Mouse (Mus musculus): ENCODE results near the gene Dab1.
A peak's percentile ranks its signal among the peaks of the same experiment; 100 is the strongest.

Dab1 gene

DNA sequence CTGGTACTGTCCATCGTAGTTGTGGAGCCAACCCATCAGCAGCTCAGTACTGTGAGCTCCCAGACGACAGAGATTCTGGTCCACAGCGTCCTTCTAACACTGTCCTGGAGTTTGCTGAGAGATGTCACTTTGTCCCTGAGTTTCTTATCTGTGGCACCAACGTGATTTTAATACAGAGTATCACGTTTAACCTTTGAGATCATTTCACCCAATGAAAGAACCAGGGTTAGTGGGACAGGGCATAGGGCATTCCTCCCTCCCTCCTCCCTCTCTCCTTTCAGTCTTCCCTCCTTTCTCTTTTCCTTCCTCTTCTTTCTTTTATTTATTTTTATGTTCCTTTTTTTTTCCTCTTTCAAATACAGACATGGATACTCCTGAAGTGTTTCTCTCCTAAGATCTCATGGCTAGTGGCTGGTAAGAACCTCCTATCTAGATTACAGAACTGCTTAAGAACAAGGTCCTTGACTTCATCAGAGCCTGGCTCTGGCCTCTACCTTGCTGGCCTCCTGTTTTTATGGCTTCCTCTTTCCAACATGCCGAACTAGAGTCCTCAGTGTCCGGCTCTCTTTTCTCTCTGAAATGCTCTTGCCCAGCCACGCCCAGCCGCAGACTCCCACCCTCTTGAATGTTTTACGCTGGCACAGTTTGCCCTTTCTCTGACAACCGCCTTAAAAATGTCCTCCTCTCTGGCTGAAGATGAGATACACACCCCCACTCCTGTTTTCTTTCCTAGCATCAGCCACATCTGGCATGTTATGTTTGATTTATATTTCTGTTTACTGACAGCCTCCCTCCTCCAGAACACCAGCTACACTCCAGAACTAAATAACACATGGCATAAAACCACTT lies 844.0 kb downstream of the Dab1 start:
- no peak for DNase-seq

DNA sequence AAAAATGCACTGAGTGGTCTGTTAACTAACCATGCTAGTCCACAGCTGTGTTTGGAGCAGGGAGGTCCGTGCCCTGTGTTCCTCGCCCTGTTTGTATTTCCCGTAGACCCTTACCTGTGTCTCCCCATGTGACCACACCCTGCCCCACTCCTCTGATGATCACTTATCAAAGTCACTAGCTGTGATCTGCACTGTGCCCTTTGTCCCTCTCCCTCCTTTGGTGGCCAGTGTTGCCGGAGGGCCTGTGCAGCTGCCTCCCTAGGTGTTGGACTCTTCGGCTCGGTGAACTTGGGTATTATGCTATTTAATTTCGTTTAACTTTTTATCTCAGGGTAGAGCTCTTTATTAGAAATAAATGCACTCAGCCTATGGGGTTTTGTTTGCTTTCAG lies 844.6 kb downstream of the Dab1 start:
- DNase-seq, result no peak

DNA sequence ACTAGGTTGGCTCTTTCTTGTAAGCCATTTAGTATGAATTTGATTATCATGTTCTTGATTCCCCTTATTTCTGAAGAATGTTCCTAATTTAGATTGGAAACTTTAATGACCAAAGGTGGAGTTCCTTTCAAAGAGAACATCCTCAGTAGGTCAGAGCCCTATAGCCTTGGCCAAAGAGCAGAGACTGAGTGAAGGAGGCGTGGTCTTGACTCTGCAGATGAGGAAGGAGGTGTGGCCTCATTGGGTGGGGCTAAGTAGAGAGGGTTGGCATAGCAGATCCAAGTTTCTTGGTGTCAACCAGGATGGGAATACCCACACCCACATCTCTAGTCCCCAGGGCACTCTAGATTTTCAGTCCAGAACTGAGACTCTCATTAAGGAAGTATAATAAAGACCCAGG lies 846.4 kb downstream of the Dab1 start:
- DNase-seq, result peak; percentile 42

DNA sequence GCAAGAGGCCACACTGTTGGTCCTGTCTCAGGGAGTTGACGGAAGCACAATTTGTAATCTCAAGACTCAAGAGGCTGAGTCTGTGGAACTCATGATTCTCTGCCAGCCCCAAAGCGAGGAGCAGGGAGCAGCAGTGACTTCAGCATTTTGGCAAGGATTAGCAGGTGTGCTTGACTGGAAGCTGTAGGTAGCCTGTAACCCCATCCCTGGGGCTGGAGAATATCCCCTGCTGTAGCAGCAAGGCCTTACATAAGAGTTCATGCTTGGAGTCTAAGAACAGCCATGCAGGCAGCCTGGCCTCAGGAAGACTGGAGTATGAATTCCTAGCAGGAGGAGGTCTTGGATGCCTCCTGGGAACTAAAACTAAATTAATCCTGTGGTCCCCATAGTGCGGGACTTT lies 849.5 kb downstream of the Dab1 start:
- peak; percentile 81 for DNase-seq

DNA sequence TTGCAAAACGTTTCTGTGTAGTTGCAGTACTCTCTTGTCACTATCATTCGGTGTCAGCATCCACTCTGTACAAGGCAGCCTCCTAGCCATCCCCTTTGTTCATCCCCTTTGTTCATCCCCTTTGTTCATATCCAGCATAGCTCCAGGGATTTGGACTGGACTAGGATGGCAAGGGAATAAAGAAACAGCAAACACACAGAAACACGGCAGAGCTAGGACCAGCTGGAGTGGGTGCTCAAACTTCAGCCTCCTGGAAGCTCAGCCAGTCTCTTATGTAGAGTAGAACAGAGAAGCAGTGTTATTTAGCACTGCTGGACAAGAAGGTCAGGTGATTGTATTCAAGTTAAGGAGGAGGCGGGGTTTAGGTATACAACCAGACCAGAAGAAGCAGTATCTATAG lies 853.8 kb downstream of the Dab1 start:
- no peak for DNase-seq

DNA sequence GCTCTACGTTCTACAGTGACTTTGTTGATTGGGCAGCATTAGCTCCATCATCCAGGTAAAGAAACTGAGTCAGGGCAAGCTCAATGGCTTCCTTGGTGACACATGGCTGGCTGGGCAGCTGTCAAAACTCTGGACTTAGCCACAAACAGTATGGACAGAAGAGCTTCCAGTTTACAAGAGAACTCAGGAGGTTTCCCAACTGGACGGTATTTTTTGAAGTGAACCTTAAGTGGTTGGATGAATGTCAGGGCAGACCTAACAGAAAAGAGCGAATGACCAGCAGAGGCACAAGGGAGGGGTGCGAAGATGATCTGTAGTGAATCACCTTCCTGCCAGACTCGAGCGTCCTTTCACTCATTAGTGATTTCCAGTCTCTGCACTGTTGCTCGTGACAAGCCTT lies 857.7 kb downstream of the Dab1 start:
- no peak for DNase-seq

DNA sequence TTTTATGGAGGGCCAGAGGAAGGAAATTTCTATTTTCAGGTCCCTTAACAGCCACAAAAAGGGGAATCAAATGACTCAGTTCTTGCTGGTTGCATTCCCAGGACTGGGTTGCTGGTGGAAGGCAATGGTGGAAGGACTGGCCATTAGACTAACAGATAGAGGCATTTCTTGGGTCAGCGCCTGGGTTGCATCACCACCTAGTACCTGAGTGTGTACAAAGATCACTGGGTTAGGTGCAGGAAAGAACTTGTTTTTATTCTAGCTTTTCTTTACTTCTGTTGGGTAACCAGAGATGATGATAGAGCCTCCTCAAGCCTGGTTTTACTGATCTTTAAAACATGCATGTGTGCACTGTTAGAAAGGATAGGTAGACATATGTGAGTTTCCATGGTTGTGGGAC lies 864.8 kb downstream of the Dab1 start:
- DNase-seq, result no peak

DNA sequence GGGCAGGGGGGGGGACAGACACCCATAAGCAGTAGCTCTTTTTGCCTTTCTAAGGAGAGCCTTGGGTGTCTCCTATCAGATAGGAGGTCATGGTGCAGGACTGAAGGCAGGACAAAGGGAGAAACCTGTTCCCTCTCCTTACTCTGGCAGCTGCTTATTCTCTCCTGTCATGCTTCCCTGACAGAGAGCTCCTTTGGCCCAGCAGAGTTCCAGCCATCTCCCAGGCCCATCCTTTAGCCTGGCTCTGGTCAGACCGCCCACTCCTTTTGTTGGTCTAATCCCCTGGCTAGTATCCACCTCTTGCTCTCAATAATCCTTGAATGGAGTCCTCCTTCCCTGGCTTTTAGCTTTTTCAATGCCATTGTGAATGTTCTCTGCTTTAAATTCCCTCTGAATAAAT lies 878.1 kb downstream of the Dab1 start:
- DNase-seq, result no peak

DNA sequence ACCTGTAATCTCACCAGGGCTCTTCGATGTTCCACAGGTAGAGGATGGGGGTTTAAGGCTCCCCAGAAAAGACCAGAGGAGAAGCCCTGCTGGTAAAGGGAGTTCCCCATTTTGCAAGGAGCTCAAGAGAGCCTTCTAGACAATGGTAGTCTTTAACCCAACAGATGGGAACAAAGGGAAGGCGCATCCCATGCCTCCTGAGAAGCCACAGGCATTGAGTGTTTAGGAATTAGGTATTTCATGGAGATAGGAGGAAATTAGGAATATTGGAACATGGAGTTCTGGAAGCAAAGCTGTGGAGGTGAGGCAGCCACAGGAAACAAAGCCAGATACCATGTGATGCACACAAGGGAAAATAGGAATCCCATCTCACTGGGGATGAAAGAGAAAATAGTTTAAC lies 881.0 kb downstream of the Dab1 start:
- DNase-seq, result no peak

DNA sequence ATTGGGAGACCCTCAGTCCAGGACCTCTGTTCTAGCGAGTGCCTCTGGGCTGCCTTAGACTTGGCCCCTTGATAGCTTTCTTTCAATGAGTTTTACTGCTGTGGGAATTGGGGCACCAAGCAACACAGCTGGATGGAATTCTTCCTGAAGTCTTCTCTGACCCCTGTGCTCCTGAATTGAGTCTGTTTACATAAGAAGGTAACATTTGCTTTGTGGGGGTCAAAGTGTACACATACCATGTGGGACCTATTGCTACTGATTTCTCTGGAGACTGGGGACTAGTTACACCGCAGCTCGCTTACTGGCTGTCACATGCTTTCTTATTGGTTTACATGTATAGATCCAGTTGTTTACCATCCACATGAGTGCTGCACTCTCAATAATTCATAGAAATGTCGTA lies 881.5 kb downstream of the Dab1 start:
- DNase-seq, result no peak

DNA sequence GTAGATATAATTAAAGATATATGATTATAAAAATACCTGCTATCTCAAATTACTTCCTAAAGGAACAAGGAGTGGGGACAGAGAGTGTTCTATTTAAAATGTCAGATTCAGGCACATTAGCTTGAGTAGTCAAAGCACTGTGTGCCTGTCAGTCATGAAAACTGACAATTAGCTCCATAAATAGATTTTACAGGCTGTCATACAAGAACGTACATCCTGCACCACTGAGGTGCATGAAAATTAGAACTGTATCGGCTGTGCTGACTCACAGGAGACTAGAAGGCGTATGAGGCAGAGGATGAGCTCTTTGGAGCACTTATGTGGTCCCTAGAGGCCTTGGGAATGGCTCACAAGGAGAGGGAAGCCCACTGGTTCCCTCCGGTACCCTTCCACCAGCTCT lies 882.1 kb downstream of the Dab1 start:
- DNase-seq, result no peak

DNA sequence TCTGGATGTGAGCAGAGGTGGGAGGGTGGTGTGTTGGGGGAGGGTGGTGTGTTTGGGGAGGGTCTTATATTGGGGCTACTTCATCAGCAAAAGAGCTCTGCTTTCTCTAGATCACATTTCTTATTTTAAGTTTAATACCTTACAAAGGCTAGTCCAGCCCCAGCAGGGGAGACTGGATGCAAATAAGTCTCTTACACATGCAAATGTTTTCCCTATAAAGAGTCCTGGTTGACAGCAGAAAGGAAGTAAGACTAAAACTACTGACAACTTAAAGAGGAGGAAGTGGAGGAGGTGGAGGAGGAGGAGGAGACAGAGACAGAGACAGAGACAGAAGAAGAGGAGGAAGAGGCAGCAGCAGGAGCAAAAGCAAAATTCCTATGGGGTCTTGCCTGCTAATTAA lies 885.8 kb downstream of the Dab1 start:
- DNase-seq, result no peak

DNA sequence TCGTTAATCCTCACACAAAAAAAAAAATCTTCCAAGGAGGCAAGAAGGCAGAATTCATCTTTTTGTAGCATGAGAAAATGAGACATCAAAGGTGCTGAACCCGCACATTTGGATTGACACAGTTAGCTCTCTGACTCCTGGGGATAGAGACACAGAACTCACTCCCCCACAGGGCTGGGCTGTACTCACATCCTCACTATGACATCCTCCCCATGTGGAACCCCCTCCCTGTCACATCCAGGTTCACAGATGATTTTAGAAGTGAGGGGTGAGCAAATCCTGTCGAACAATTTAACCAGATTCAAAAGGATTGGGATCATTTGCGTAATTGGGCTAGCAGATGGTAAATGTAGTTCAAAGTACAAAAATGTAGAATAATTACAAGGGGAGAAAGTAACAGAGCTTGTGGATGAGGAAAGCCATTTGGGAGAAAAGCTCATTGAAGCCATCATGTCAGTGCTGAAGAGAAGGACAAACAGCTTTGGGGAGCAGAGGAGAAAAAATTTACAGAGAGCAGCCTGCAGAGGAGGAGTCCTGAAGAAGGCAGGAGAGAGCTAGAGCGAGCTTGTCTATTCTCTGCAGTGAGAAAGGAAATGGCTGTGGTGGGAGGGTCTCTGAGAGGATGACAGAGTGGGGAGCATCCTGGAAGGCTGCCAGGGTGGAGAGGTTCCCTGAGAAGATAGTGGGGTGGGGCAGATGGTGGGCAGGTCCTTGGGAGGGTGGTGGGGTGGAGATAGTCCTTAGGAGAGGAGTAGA lies 890.2 kb downstream of the Dab1 start:
- DNase-seq, result no peak

DNA sequence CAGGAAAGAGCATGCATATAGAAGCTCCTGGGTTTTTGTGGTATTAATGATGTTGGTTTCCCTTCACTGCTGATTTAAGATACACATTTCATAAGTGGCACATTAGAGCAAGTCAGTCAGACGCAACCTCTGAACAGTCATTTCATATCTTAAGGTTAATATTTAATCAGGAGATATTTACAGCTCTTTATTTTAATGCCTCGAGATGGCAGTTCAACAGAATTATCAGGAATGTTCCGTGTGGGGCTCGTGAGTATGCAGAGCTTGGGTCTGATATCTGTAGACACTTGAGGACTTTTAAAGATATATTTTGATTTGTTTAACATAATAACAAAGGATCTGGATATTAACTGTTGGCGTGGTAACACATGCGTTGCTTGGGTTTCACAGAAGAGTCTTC lies 892.7 kb downstream of the Dab1 start:
- no peak for DNase-seq

DNA sequence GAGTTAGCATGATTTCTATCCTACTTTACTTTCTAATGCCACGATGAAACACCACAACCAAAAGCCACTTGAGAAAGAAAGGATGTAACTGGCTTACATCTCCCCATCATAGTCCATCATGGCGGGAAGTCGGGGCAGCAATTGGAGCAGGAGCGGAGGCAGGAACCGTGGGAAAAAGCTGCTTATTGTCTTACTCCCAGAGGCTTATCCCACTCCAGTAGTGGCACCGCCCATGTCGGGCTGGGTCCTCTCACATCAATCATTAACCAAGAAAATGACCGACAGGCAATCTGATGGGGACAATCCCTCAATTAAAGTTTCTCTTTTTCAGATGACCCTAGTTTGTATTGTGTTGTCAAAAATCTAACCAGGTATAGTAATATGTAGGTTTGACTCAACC lies 893.4 kb downstream of the Dab1 start:
- no peak for DNase-seq

DNA sequence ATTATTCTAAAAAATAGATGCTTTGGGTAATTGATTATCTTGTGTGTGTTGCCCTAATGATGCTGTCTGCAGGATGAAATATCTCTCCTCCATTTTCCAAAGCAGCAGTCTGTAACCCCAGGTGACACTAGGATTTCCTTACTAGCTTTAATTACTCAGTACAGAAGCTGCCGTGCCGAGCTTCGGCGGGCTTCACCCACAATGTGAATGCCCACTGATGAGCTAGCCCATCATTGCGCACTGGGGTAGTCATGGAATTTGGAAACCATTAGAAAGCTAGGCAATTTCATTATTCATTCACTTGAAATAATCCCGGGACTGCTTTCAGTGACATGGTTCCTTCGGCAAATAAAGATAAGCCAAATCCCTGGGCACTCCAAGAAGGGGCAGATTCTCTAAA lies 894.5 kb downstream of the Dab1 start:
- no peak for DNase-seq

DNA sequence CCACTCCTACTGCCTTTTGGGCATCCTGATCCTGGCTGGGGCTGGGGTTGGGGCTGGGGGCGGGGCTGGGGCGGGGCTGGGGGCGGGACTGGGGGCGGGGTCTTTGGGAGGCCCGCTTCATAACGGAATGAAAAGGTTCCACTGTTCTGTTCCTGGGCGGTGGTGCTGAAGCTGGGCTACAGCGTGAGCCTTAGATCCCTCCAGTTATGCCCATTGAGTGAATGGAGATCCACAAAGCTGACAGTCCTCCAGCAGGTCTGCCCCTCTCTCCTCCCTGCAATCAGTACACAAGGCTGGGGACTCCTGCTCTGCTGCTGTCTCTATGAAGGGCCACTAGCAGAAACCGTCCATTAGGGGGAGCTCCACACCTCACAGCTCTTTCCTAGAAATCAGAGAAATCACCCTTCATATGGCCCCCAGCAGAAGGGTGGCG lies 895.4 kb downstream of the Dab1 start:
- no peak for DNase-seq

DNA sequence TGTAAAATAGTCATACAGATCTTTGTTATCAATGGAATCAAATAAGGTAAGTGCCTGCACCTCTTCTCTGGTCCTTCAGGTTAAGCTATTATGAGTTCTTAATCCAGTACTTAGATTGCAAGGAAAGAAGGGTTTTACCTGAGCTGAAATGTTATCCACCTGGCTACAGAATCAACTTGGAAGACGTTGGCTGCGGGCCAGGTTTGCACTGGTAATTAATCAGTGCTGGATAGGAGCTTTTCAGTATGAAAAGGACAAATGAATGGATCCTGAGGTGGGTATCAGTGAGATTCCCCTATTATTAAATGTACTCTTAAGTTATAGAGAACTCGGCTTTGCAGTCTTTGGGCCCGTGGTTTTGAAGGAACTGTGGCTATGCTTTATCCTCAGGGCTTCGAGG lies 896.5 kb downstream of the Dab1 start:
- no peak for DNase-seq

DNA sequence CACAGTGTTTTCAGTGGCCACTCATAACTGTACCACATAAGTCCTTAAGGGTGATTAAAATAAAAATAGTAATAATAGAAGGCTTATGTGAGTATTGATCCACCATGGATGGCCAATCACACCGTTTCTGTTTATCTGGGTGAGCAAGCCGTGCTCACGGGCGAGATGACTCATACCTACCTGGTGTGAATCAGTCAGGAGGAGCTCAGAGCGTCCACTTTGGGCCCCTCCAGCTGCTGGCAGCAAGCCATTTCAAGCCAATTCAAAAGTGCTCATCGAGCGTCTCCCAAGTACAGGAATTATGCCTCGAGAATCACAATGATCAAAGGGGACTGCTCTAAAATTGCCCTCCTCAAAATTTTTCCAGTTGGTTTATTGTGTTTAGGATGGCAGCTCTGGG lies 903.2 kb downstream of the Dab1 start:
- peak; percentile 42 for DNase-seq

DNA sequence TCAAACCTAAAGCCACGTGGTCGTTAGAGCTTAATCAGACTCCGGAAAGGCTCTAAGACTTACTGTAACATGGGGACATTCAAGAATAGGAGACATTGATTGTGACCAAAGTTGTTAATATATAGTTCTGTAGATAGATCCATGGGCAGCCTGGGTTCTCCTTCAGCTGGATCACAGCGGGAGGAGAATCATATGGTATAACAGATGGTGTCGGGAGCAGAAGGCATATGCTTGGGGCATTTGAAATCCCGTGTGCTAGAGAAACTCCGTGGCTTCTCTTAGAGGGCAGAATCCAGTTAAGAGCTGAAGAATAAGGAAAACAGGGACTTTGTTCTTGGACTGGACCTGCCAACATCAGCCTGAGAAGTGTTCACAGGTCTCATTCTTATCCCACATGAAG lies 904.6 kb downstream of the Dab1 start:
- DNase-seq, result peak; percentile 69

DNA sequence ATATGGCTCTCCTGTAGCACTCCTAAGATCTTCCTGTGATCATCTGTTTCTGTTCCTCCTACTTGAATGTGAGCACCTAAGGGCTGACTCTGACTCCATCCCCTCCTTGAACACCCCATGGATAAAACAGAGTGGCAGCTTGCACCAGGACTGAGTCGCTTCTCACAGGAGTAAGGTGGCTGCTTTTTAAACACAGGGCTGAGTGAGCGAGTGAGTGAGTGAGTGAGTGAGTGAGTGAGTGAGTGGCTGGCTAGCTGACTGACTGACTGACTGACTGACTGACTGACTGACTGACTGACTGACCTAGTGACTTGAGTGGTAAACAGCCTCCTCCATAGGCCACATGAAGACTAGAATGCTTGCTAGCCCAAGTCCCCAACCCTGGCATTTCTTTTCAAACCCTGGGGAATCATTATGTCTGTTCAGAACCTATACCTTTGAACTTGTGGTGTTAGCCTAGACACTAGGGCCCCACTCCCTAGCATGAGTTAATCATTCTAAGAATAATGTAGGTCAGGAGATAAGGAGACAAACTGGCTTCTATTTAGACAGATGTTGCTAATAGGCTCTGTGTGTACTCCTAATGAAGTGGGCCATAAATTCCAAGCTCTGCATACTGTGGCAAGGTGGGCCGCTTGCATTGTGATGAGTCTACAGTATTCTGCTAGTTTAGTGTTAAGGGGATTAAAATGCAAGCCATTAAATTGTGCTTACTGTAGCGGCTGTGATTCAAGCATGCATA lies 910.9 kb downstream of the Dab1 start:
- no peak for DNase-seq

DNA sequence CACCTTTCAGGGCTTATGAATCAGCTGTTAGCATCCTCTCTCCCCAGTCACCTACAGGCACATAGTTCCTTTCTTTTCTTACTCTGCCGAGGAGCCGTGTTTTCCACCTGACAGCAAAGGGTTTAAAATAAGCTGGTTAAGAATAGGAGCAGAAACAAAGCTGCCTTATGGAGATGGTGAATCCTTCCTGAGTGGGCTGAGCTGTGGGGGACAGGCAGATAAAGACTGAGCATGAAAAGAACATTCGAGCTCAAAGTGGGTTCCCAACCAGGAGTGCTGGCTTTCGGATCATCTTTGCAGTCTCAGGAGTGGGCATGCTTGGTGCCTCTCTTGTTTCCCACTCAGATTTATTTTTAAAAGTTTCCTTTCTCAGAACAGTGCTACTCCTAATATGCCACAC lies 913.7 kb downstream of the Dab1 start:
- DNase-seq, result no peak

DNA sequence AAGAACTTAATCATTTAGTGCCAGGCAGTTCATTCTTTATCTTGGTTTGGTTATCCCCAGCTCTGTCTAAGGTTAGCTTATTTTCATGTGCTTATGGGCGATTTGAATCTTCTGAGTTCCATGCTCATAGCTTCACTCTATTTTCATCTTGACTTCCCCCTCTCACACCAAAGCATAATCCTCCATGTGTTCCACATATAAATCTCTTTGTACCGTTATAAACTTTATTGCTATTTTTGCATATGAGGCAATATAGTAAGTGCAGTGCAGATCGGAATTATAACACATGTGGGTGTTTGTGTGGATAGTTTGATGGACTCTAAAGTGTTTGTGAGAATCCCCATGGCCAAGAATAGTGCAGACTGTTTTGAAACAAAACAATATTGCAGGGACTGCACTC lies 919.3 kb downstream of the Dab1 start:
- no peak for DNase-seq

DNA sequence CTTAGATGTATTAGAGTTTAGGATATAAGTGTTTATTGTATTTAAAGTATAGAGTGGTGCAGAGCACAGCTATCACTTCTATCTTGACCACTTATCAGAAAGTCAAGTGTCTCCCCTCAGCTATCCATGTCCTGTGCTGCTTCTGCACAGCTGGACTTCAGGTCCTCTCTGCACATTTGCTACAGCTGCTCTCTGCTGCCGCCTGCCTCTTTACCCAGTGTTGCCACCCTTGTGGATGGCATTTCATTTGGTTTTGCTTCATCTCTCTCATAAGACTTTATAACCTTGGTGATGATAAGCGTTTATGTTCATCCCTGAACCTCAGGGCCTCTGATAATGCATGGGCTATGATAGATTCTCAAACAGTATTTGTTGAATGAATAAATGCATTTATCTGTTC lies 919.9 kb downstream of the Dab1 start:
- DNase-seq, result no peak
